Mouse (Mus musculus): ENCODE results near the gene Ms4a6b.

DNA sequence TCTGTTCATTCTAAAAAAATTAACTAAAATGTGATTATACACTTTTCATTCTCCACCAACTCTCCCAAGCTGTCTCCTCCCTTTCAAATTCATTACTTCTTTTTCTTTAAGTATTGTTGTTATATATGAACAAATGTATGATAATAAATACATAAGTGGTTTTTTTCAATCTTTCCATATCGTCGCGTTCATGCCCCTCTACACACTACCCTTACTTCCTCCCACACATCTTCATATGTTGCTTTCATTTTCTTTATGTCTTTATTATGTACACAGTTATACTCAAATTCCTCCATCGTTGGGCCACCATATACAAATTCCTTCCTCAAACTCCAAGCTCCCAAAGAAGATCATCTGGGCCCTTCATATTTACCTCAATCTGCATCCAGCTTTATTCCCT is 15.0 kb upstream of the Ms4a6b start:
- TF ChIP-seq CTCF (IDR thresholded peaks at IDR 0.05; ENCODE audit: insufficient read depth, low read depth, low read length) (no peak), POLR2A (IDR thresholded peaks at IDR 0.05; ENCODE audit: insufficient read depth, low read depth, low read length) (no peak)

All from olfactory bulb, adult 2 months (tissue).